Mouse (Mus musculus) megakaryocyte, embryonic 14.5 days (primary cell): ENCODE data around the gene Chsy1. TPM values are rescaled to one million over a fixed set of nuclear protein-coding genes. Genes with fewer than 3 reads are reported as not detected.
A peak's percentile ranks its signal among the peaks of the same experiment; 100 is the strongest.

Experiments used
- H3K27me3 ChIP-seq: replicated peaks from 2 replicates; pipeline ENCODE3; 2012; ENCODE audit warnings: inconsistent platforms
- H3K36me3 ChIP-seq: replicated peaks from 2 replicates; pipeline ENCODE3; 2012; ENCODE audit warnings: low read length, inconsistent platforms, mixed read lengths
- H3K4me1 ChIP-seq: 2 replicates; pipeline ENCODE4 v1.6.1; 2012; ENCODE audit warnings: inconsistent platforms
- H3K4me3 ChIP-seq: replicated peaks from 2 replicates; pipeline ENCODE3; 2012; ENCODE audit warnings: moderate library complexity, mild to moderate bottlenecking, inconsistent platforms
- H3K9me3 ChIP-seq: 2 replicates; pipeline ENCODE4 v1.6.1; 2012; ENCODE audit warnings: inconsistent platforms
- FLI1 ChIP-seq: IDR thresholded peaks from 2 replicates; pipeline ENCODE4 v1.6.1; 2012; ENCODE audit warnings: low read length, inconsistent platforms, mixed read lengths
- GATA1 ChIP-seq: IDR thresholded peaks from 3 replicates; pipeline ENCODE4 v1.6.1; 2012; ENCODE audit warnings: mixed read lengths, low read length, inconsistent platforms, borderline replicate concordance
- polyA plus RNA-seq: library from polyadenylated mRNA; stranded (reverse); fragments of >175 nt; gene quantifications from 2 replicates; pipeline ENCODE4 v1.2.3, GENCODE M21; 2012; ENCODE audit warnings: low replicate concordance; ENCODE audit not compliant: insufficient read depth

Gene Chsy1
- polyA plus RNA-seq, 1 experiment = 14.4 TPM

- H3K4me1 ChIP-seq = peaks cover 81% of the 10 kb centered on the region
- H3K27me3 ChIP-seq = no peaks in the 10 kb centered on the region
- H3K4me3 ChIP-seq = peak overlapping the region; percentile 19
- no peaks in the 10 kb centered on the region for H3K9me3 ChIP-seq
- TF ChIP-seq FLI1 = no peak
- no peak for TF ChIP-seq GATA1
- peaks cover 77% of the 10 kb centered on the region for H3K36me3 ChIP-seq
Measured at GRCm38 (mm10) chr7:66150411-66150810, 41.1 kb downstream of the Chsy1 start.

- no peaks in the 10 kb centered on the region for H3K9me3 ChIP-seq
- H3K4me1 ChIP-seq = peaks cover 92% of the 10 kb centered on the region
- no peaks in the 10 kb centered on the region for H3K27me3 ChIP-seq
- no peak for TF ChIP-seq GATA1
- TF ChIP-seq FLI1 = no peak
- peaks cover 79% of the 10 kb centered on the region for H3K36me3 ChIP-seq
- H3K4me3 ChIP-seq = no peak overlapping the region
Measured at GRCm38 (mm10) chr7:66157413-66157812, 48.1 kb downstream of the Chsy1 start.

- no peaks in the 10 kb centered on the region for H3K27me3 ChIP-seq
- peaks cover 79% of the 10 kb centered on the region for H3K36me3 ChIP-seq
Measured at GRCm38 (mm10) chr7:66157861-66158415, 48.6 kb downstream of the Chsy1 start.

GRCm38 (mm10) chr7:66158616-66159129 is 49.4 kb downstream of the Chsy1 start:
- no peak for TF ChIP-seq FLI1
- TF ChIP-seq GATA1 = no peak
- H3K4me3 ChIP-seq = no peak overlapping the region
- peaks cover 81% of the 10 kb centered on the region for H3K36me3 ChIP-seq
- H3K27me3 ChIP-seq = no peaks in the 10 kb centered on the region
- H3K4me1 ChIP-seq = peaks cover 93% of the 10 kb centered on the region
- no peaks in the 10 kb centered on the region for H3K9me3 ChIP-seq

More at GRCm38 (mm10) chr7:66157861-66158415, 48.6 kb downstream of the Chsy1 start:
- Histone ChIP-seq H3K9me3 (no peaks in the 10 kb centered on the region), H3K4me3 (no peak overlapping the region), H3K4me1 (peaks cover 92% of the 10 kb centered on the region)
- TF ChIP-seq GATA1 (no peak), FLI1 (no peak)

GRCm38 (mm10) chr7:66159961-66160360 is 50.6 kb downstream of the Chsy1 start:
- no peak for TF ChIP-seq FLI1
- TF ChIP-seq GATA1 = no peak
- Histone ChIP-seq H3K36me3 (peaks cover 83% of the 10 kb centered on the region), H3K9me3 (no peaks in the 10 kb centered on the region), H3K4me3 (peak overlapping the region; percentile 31), H3K27me3 (no peaks in the 10 kb centered on the region), H3K4me1 (peaks cover 94% of the 10 kb centered on the region)

GRCm38 (mm10) chr7:66161836-66162235 is 52.5 kb downstream of the Chsy1 start:
- Histone ChIP-seq H3K4me3 (peak overlapping the region; percentile 53), H3K9me3 (no peaks in the 10 kb centered on the region), H3K4me1 (peaks cover 91% of the 10 kb centered on the region), H3K27me3 (no peaks in the 10 kb centered on the region), H3K36me3 (peaks cover 77% of the 10 kb centered on the region)
- TF ChIP-seq GATA1 = no peak
- no peak for TF ChIP-seq FLI1

- no peak overlapping the region for H3K4me3 ChIP-seq
- no peaks in the 10 kb centered on the region for H3K9me3 ChIP-seq
- H3K36me3 ChIP-seq = peaks cover 76% of the 10 kb centered on the region
- TF ChIP-seq GATA1 = no peak
- no peak for TF ChIP-seq FLI1
- H3K27me3 ChIP-seq = no peaks in the 10 kb centered on the region
- H3K4me1 ChIP-seq = peaks cover 89% of the 10 kb centered on the region
Measured at GRCm38 (mm10) chr7:66162489-66162888, 53.2 kb downstream of the Chsy1 start.

GRCm38 (mm10) chr7:66162981-66163380 is 53.7 kb downstream of the Chsy1 start:
- Histone ChIP-seq H3K9me3 (no peaks in the 10 kb centered on the region), H3K36me3 (peaks cover 73% of the 10 kb centered on the region), H3K4me3 (no peak overlapping the region), H3K27me3 (no peaks in the 10 kb centered on the region), H3K4me1 (peaks cover 89% of the 10 kb centered on the region)
- TF ChIP-seq FLI1 = no peak
- no peak for TF ChIP-seq GATA1

GRCm38 (mm10) chr7:66164427-66165031 is 55.2 kb downstream of the Chsy1 start:
- no peaks in the 10 kb centered on the region for H3K9me3 ChIP-seq
- H3K4me3 ChIP-seq = no peak overlapping the region
- peaks cover 90% of the 10 kb centered on the region for H3K4me1 ChIP-seq
- no peaks in the 10 kb centered on the region for H3K27me3 ChIP-seq
- TF ChIP-seq FLI1 = no peak
- no peak for TF ChIP-seq GATA1
- peaks cover 75% of the 10 kb centered on the region for H3K36me3 ChIP-seq

- Histone ChIP-seq H3K36me3 (peaks cover 76% of the 10 kb centered on the region), H3K4me3 (no peak overlapping the region), H3K27me3 (no peaks in the 10 kb centered on the region), H3K4me1 (peaks cover 89% of the 10 kb centered on the region), H3K9me3 (no peaks in the 10 kb centered on the region)
- TF ChIP-seq GATA1 (no peak), FLI1 (no peak)
Measured at GRCm38 (mm10) chr7:66165036-66165798, 55.9 kb downstream of the Chsy1 start.
